Comparison of ENCODE assay signal across 19 mouse cellular contexts in genomic region chr6:137045011-137045504, GRCm38 (mm10).
A peak's percentile ranks its signal among the peaks of the same experiment; 100 is the strongest.
DNase-seq lines count a peak whose midpoint lies in the region.
"Had no signal": no experiment of that assay in that cellular context is flagged by ENCODE, and none has a peak within 500 bp of the region (broad histone marks: within the 10 kb centered on the region; RNA-seq: fewer than 3 reads in every experiment).

No protein-coding gene starts in this region.

- H3K9me3 ChIP-seq in hindbrain, embryonic 10.5 days: peaks cover 9% of the 10 kb centered on the region; the same call in 1 of the 2 replicates
- H3K9me3 ChIP-seq: embryonic facial prominence, embryonic 12.5 days; liver, embryonic 13.5 days; stomach, embryonic 15.5 days had no signal

- H3K27me3 ChIP-seq in hindbrain, embryonic 10.5 days (ENCODE audit: insufficient read depth, poor library complexity, severe bottlenecking): no peaks in the 10 kb centered on the region
- H3K27me3 ChIP-seq: embryonic facial prominence, embryonic 12.5 days; liver, embryonic 13.5 days; midbrain, embryonic 13.5 days; neural tube, embryonic 12.5 days; stomach, embryonic 15.5 days had no signal

- WGBS in hindbrain, embryonic 10.5 days: 86% methylated on average over 9 of the region's 9 CpGs

- H3K36me3 ChIP-seq in hindbrain, embryonic 10.5 days: no peaks in the 10 kb centered on the region
- H3K36me3 ChIP-seq: embryonic facial prominence, embryonic 12.5 days; liver, embryonic 13.5 days; midbrain, embryonic 13.5 days; neural tube, embryonic 12.5 days; stomach, embryonic 15.5 days had no signal

- DNase-seq in frontal cortex, adult 2 months (ENCODE audit: extremely low spot score in 1 of 2, low spot score in 1 of 2): peak; percentile 8 to 29
- DNase-seq in frontal cortex, postnatal 36 days (ENCODE audit: low spot score in 2 of 2): no peak
- DNase-seq in right cerebral cortex, adult 18-20 months: peak; percentile 13
- no peak for DNase-seq in right cerebral cortex, postnatal 14 days
- DNase-seq in lung, postnatal 10 days: peak; percentile 19
- DNase-seq in ovary, postnatal 14 days (ENCODE audit: low spot score): no peak
- no peak for DNase-seq in hindbrain, embryonic 10.5 days (ENCODE audit: low spot score)
- DNase-seq: B cell, adult 2 months; cerebellum, adult 8-10 months; gastrocnemius, postnatal 36 days; kidney, adult 18-20 months; kidney, postnatal 10 days; liver, embryonic 13.5 days; thymus, adult 2 months had no signal

- H3K4me1 ChIP-seq in hindbrain, embryonic 10.5 days (replicated peaks): no peaks in the 10 kb centered on the region
- H3K4me1 ChIP-seq: embryonic facial prominence, embryonic 12.5 days; liver, embryonic 13.5 days; midbrain, embryonic 13.5 days; neural tube, embryonic 12.5 days; stomach, embryonic 15.5 days had no signal

- H3K4me3 ChIP-seq in hindbrain, embryonic 10.5 days: no peak overlapping the region
- H3K4me3 ChIP-seq: embryonic facial prominence, embryonic 12.5 days; left cerebral cortex, adult 2 months; liver, embryonic 13.5 days; midbrain, embryonic 13.5 days; neural tube, embryonic 12.5 days; stomach, embryonic 15.5 days had no signal

- no peak overlapping the region for H3K27ac ChIP-seq in hindbrain, embryonic 10.5 days
- H3K27ac ChIP-seq: embryonic facial prominence, embryonic 12.5 days; left cerebral cortex, adult 2 months; liver, embryonic 13.5 days; midbrain, embryonic 13.5 days; neural tube, embryonic 12.5 days; stomach, embryonic 15.5 days had no signal

Comparison
In these comparisons a context has a peak if more than half of its experiments do, and no peak if none do; other contexts are left out.
1. DNase-seq: peak in frontal cortex, adult 2 months (2 of 2), right cerebral cortex, adult 18-20 months (single experiment) and lung, postnatal 10 days (single experiment); none in frontal cortex, postnatal 36 days (0 of 2), right cerebral cortex, postnatal 14 days (single experiment), ovary, postnatal 14 days (single experiment) and hindbrain, embryonic 10.5 days (single experiment).